Mouse (Mus musculus): ENCODE results near the gene Lpin2.

GRCm38 (mm10) chr17:71209936-71210335, 27.6 kb downstream of the Lpin2 start:
- TF ChIP-seq CTCF (IDR thresholded peaks at IDR 0.05; ENCODE audit: control insufficient read depth, insufficient read depth, insufficient replicate concordance, low read depth, low read length) (no peak), POLR2A (IDR thresholded peaks at IDR 0.05; ENCODE audit: control insufficient read depth, low read depth, low read length) (no peak)

Measured in testis, adult 2 months (tissue).